ENCODE assay signal across 8 mouse cellular contexts in genomic region chr9:7855374-7855773, GRCm38 (mm10). TPM values are rescaled to one million over a fixed set of nuclear protein-coding genes. Genes with fewer than 3 reads are reported as not detected.
DNase-seq lines count a peak whose midpoint lies in the region; ATAC-seq lines count a peak whose summit lies in the region.

No protein-coding gene starts in this region.

- H3K4me2 ChIP-seq in neural tube, embryonic 12.5 days (replicated peaks) = no peak overlapping the region
- H3K4me2 ChIP-seq in embryonic facial prominence, embryonic 14.5 days (ENCODE audit: low read depth, low read length) = no peak overlapping the region
- no peak overlapping the region for H3K4me2 ChIP-seq in kidney, embryonic 15.5 days

- no peaks in the 10 kb centered on the region for H3K4me1 ChIP-seq in neural tube, embryonic 12.5 days
- no peaks in the 10 kb centered on the region for H3K4me1 ChIP-seq in embryonic facial prominence, embryonic 14.5 days (ENCODE audit: control insufficient read depth, insufficient read depth, low read length)
- H3K4me1 ChIP-seq in kidney, embryonic 15.5 days = no peaks in the 10 kb centered on the region

- WGBS in neural tube, embryonic 12.5 days = 48% methylated on average over 1 of the region's 1 CpGs
- WGBS in embryonic facial prominence, embryonic 14.5 days = 54% methylated on average over 1 of the region's 1 CpGs
- WGBS in kidney, embryonic 15.5 days = 21% methylated on average over 1 of the region's 1 CpGs

- peak; percentile 61 to 85 for DNase-seq in adrenal gland, adult (ENCODE audit: inconsistent age in 2 of 2, low spot score in 1 of 2)
- DNase-seq in adrenal gland, adult 8-10 months = no peak
- no peak for DNase-seq in neural tube, embryonic 10.5 days (ENCODE audit: extremely low spot score, low spot score)
- DNase-seq in embryonic facial prominence, embryonic 14.5 days (ENCODE audit: low spot score) = peak; percentile 59
- no peak for DNase-seq in frontal cortex, postnatal 14 days (ENCODE audit: low spot score in 2 of 2)

- no peak overlapping the region for H3K27ac ChIP-seq in neural tube, embryonic 12.5 days
- no peak overlapping the region for H3K27ac ChIP-seq in embryonic facial prominence, embryonic 14.5 days (replicated peaks; ENCODE audit: low read depth, low read length)
- H3K27ac ChIP-seq in kidney, embryonic 15.5 days = no peak overlapping the region

- H3K9ac ChIP-seq in neural tube, embryonic 12.5 days = no peak overlapping the region
- H3K9ac ChIP-seq in embryonic facial prominence, embryonic 14.5 days (ENCODE audit: low read depth, low read length) = no peak overlapping the region
- no peak overlapping the region for H3K9ac ChIP-seq in kidney, embryonic 15.5 days

- no peak overlapping the region for H3K4me3 ChIP-seq in neural tube, embryonic 12.5 days
- no peak overlapping the region for H3K4me3 ChIP-seq in embryonic facial prominence, embryonic 14.5 days (ENCODE audit: low read depth, low read length)
- no peak overlapping the region for H3K4me3 ChIP-seq in kidney, embryonic 15.5 days (replicated peaks)

- no peaks in the 10 kb centered on the region for H3K36me3 ChIP-seq in neural tube, embryonic 12.5 days
- H3K36me3 ChIP-seq in embryonic facial prominence, embryonic 14.5 days (ENCODE audit: control insufficient read depth, insufficient read depth, low read length) = peaks cover 10% of the 10 kb centered on the region
- 0 out of 2 replicates have a peak, but pooled peaks cover 6% of the 10 kb centered on the region for H3K36me3 ChIP-seq in kidney, embryonic 15.5 days

- peak; percentile 48; the same call in 1 of the 2 replicates for ATAC-seq in neural tube, embryonic 12.5 days (ENCODE audit: low FRiP score, low read depth)
- no peak for ATAC-seq in embryonic facial prominence, embryonic 14.5 days (ENCODE audit: low read depth)
- peak; percentile 37; the same call in 1 of the 2 replicates for ATAC-seq in kidney, embryonic 15.5 days (replicated peaks; ENCODE audit: low FRiP score)
- peak; percentile 84 for ATAC-seq in megakaryocyte-erythroid progenitor cell, adult 5-6 weeks (replicated peaks; ENCODE audit: low FRiP score, low TSS enrichment, poor library complexity, severe bottlenecking)

- H3K27me3 ChIP-seq in neural tube, embryonic 12.5 days (replicated peaks) = no peaks in the 10 kb centered on the region
- no peaks in the 10 kb centered on the region for H3K27me3 ChIP-seq in embryonic facial prominence, embryonic 14.5 days (replicated peaks; ENCODE audit: control insufficient read depth, insufficient read depth, low read length)
- H3K27me3 ChIP-seq in kidney, embryonic 15.5 days = no peaks in the 10 kb centered on the region

- no peaks in the 10 kb centered on the region for H3K9me3 ChIP-seq in neural tube, embryonic 12.5 days
- H3K9me3 ChIP-seq in embryonic facial prominence, embryonic 14.5 days (ENCODE audit: control insufficient read depth, low read length) = no peaks in the 10 kb centered on the region
- H3K9me3 ChIP-seq in kidney, embryonic 15.5 days (replicated peaks) = no peaks in the 10 kb centered on the region

RNA-seq across cellular contexts. Expression of gene Birc3, which starts 17.6 kb away (rescaled TPM):
- total RNA-seq in adrenal gland, adult 8-10 months (2022) = 10 to 100 TPM; 22.2 to 35.6 (median 30.6) TPM
- 2.1 and 3.8 TPM in 2 replicates for polyA plus RNA-seq in neural tube, embryonic 12.5 days (2016; fragmentation: Nextera tagmentation; extraction: Ambion mirVana)
- 14.6 and 16.1 TPM in 2 replicates for polyA plus RNA-seq in embryonic facial prominence, embryonic 14.5 days (2014; fragmentation: Nextera tagmentation; extraction: Ambion mirVana)
- polyA plus RNA-seq in kidney, embryonic 15.5 days (2015; fragmentation: Nextera tagmentation; extraction: Ambion mirVana) = 6.6 and 7.9 TPM in 2 replicates
- 6.8 and 8.8 TPM in 2 replicates for total RNA-seq in megakaryocyte-erythroid progenitor cell, adult 5-6 weeks (2014; fragmentation: Nextera tagmentation)
- 9.9 and 33.6 TPM in 2 replicates for total RNA-seq in megakaryocyte-erythroid progenitor cell, adult 5-6 weeks (2017)

RNA-seq across cellular contexts. Expression of gene Birc2, which starts 18.5 kb away (rescaled TPM):
- 10 to 100 TPM; 62.9 to 77.8 (median 70.3) TPM for total RNA-seq in adrenal gland, adult 8-10 months (2022)
- 40.0 and 41.9 TPM in 2 replicates for polyA plus RNA-seq in neural tube, embryonic 12.5 days (2016; fragmentation: Nextera tagmentation; extraction: Ambion mirVana)
- polyA plus RNA-seq in embryonic facial prominence, embryonic 14.5 days (2014; fragmentation: Nextera tagmentation; extraction: Ambion mirVana) = 40.7 and 41.3 TPM in 2 replicates
- polyA plus RNA-seq in kidney, embryonic 15.5 days (2015; fragmentation: Nextera tagmentation; extraction: Ambion mirVana) = 35.6 and 37.9 TPM in 2 replicates
- total RNA-seq in megakaryocyte-erythroid progenitor cell, adult 5-6 weeks (2014; fragmentation: Nextera tagmentation) = 34.6 and 41.7 TPM in 2 replicates
- total RNA-seq in megakaryocyte-erythroid progenitor cell, adult 5-6 weeks (2017) = 36.7 and 61.3 TPM in 2 replicates

Comparison
In these comparisons a context has a peak if more than half of its experiments do, and no peak if none do; other contexts are left out.
1. DNase-seq: peak in adrenal gland, adult (2 of 2) and embryonic facial prominence, embryonic 14.5 days (single experiment); none in adrenal gland, adult 8-10 months (single experiment), neural tube, embryonic 10.5 days (single experiment) and frontal cortex, postnatal 14 days (0 of 2).